Mouse (Mus musculus) embryonic fibroblast, embryonic 13.5 days (primary cell): ENCODE results near the gene D930020B18Rik.

ENCODE experiments used
- CTCF ChIP-seq: IDR thresholded peaks from 2 replicates; pipeline ENCODE4 v1.5.1; 2011; ENCODE audit warnings: mild to moderate bottlenecking, control low read depth, low read length, moderate library complexity, borderline replicate concordance; ENCODE audit not compliant: insufficient read depth
- POLR2A ChIP-seq: IDR thresholded peaks from 2 replicates; pipeline ENCODE4 v1.6.1; 2011; ENCODE audit warnings: low read depth, mild to moderate bottlenecking, control low read depth, low read length, moderate library complexity

- TF ChIP-seq CTCF (no peak), POLR2A (no peak)
These were observed 62.2 kb downstream of the D930020B18Rik start for GRCm38 (mm10) chr10:121703619-121704018.
